Mouse (Mus musculus) liver, embryonic 12.5 days (tissue): ENCODE measurements around the gene Sertad4. TPM values are rescaled to one million over a fixed set of nuclear protein-coding genes. Genes with fewer than 3 reads are reported as not detected.

Experiments
- ATAC-seq: fragments of 200-750 bp; cut with Nextera tagmentation; 2 replicates; pipeline ENCODE4 v1.8.0; 2017; ENCODE audit warnings: moderate number of reproducible peaks, mild to moderate bottlenecking, moderate library complexity
- H3K27ac ChIP-seq: fragments of 300-500 bp; sonication (generic); 2 replicates; pipeline ENCODE4 v1.5.1; 2016; ENCODE audit warnings: mild to moderate bottlenecking
- H3K27me3 ChIP-seq: fragments of 300-500 bp; sonication (generic); replicated peaks from 2 replicates; pipeline ENCODE4 v1.6.1; 2016; ENCODE audit warnings: mild to moderate bottlenecking, moderate library complexity
- H3K36me3 ChIP-seq: fragments of 300-500 bp; sonication (generic); 2 replicates; pipeline ENCODE4 v1.6.1; 2016; ENCODE audit warnings: mild to moderate bottlenecking, moderate library complexity
- H3K4me1 ChIP-seq: fragments of 300-500 bp; sonication (generic); 2 replicates; pipeline ENCODE4 v1.6.1; 2016
- H3K4me2 ChIP-seq: fragments of 300-500 bp; sonication (generic); 2 replicates; pipeline ENCODE4 v1.6.1; 2016; ENCODE audit warnings: mild to moderate bottlenecking, moderate library complexity
- H3K4me3 ChIP-seq: fragments of 300-500 bp; sonication (generic); 2 replicates; pipeline ENCODE4 v1.5.1; 2016; ENCODE audit warnings: mild to moderate bottlenecking, moderate library complexity
- H3K9ac ChIP-seq: fragments of 300-500 bp; sonication (generic); 2 replicates; pipeline ENCODE4 v1.6.1; 2016; ENCODE audit warnings: mild to moderate bottlenecking, moderate library complexity
- H3K9me3 ChIP-seq: fragments of 300-500 bp; sonication (generic); replicated peaks from 2 replicates; pipeline ENCODE4 v1.6.1; 2016; ENCODE audit warnings: mild to moderate bottlenecking, moderate library complexity
- WGBS: fragments of 180-500 bp; shearing (Covaris S2); methylation state at CpG from one replicate; pipeline ENCODE4 v1.1.7; 2016; ENCODE audit not compliant: insufficient replicate concordance; 5-methylcytosine and 5-hydroxymethylcytosine counted together
- polyA plus RNA-seq: library from polyadenylated mRNA; unstranded; fragments of >200 nt; fragmentation: Nextera tagmentation; extraction: Ambion mirVana; gene quantifications from 2 replicates; pipeline ENCODE4 v1.2.1, GENCODE M21; 2016

The Sertad4 gene
- polyA plus RNA-seq, 1 experiment from 2014 or later: 1.8 TPM

DNA sequence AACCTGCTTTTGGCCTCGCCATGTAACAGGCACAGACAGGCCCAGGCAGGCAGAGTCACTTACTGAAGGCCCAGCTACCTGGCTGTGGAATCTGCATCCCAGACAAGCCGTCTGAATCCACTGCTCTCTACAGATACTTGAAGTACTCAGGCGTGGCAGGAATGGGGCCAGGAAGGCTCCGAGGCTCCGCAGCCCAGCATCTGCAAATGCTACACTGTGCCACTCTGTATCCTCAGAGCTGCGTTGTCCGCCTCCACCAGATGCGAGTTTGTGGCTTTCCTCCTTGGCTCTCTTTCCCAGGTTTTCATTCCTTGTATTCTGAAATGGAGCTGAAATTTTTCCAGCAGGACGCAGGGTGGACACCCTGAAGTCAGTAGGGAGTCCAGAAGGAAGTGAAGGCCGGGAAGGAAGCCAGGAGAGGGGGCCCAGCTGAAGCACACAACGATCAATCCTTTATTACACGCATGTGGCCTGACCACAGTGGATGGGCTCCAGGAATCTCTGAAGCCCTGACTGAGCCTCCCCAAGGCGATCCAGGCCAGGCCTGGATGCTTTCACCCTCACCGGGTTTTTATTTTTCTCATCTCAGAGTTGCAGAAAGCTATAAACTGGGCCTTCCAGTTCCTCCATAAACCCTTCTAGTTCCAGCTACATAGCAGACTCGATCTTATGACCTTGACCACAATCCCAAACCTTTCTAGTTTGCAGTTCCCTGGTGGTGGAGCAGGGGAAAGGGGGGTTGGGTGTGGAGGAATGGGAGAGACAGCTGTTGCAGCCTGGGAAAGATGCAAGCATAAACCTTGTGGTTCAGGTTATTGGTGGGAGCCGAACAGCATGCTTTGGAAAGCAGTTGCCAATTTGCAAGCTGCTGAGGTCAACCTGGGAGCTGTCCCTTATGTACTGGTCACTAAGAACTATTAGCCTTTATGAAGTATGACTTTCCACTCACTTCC lies 57.1 kb downstream of the Sertad4 start:
- Histone ChIP-seq H3K27me3 (no peaks in the 10 kb centered on the region), H3K27ac (no peak overlapping the region), H3K4me3 (no peak overlapping the region), H3K9me3 (peaks cover 8% of the 10 kb centered on the region), H3K4me2 (no peak overlapping the region), H3K36me3 (no peaks in the 10 kb centered on the region), H3K9ac (no peak overlapping the region), H3K4me1 (peaks cover 42% of the 10 kb centered on the region)
- no peak for ATAC-seq
- 68% methylated on average over 16 of the region's 16 CpGs for WGBS

DNA sequence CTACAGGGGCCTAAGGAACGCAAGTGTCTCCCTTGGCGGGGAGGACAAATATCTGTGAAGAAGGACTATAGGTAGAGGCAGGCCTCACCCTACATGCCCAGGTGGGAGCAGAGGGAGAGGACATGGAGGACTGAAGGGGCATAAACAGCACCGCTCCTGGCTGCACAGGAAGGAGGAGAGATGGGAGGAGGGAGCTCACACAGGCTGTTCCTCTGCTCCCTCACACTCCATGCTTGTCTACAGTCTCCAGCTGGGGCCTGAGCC lies 58.6 kb downstream of the Sertad4 start:
- H3K36me3 ChIP-seq: no peaks in the 10 kb centered on the region
- H3K9me3 ChIP-seq: peaks cover 8% of the 10 kb centered on the region
- 48% methylated on average over 3 of the region's 3 CpGs for WGBS
- no peaks in the 10 kb centered on the region for H3K27me3 ChIP-seq
- H3K4me3 ChIP-seq: no peak overlapping the region
- H3K4me2 ChIP-seq: peak overlapping the region; percentile 39; the same call in 1 of the 2 replicates
- no peak overlapping the region for H3K9ac ChIP-seq
- peaks cover 45% of the 10 kb centered on the region for H3K4me1 ChIP-seq
- H3K27ac ChIP-seq: no peak overlapping the region
- ATAC-seq: no peak

- WGBS: 17% methylated on average over 17 of the region's 21 CpGs
- Histone ChIP-seq H3K4me3 (no peak overlapping the region), H3K36me3 (no peaks in the 10 kb centered on the region), H3K9me3 (peaks cover 8% of the 10 kb centered on the region), H3K27ac (peak overlapping the region; percentile 45; the same call in 1 of the 2 replicates), H3K4me1 (peaks cover 50% of the 10 kb centered on the region), H3K27me3 (no peaks in the 10 kb centered on the region), H3K9ac (no peak overlapping the region), H3K4me2 (peak overlapping the region; percentile 39)
- no peak for ATAC-seq
These were observed 59.1 kb downstream of the Sertad4 start for GRCm38 (mm10) chr1:192796201-192797010.

- H3K9me3 ChIP-seq: peaks cover 8% of the 10 kb centered on the region
- H3K4me2 ChIP-seq: no peak overlapping the region
- ATAC-seq: peak; percentile 73
- no peaks in the 10 kb centered on the region for H3K27me3 ChIP-seq
- WGBS: 52% methylated on average over 9 of the region's 9 CpGs
- H3K27ac ChIP-seq: no peak overlapping the region
- H3K4me1 ChIP-seq: peaks cover 43% of the 10 kb centered on the region
- no peaks in the 10 kb centered on the region for H3K36me3 ChIP-seq
- H3K9ac ChIP-seq: no peak overlapping the region
- no peak overlapping the region for H3K4me3 ChIP-seq
These were observed 60.4 kb downstream of the Sertad4 start for GRCm38 (mm10) chr1:192794957-192795745.

Other genes starting within 250 kb of the Sertad4 start
- gene Hhat, start 84.5 kb downstream of the Sertad4 start, polyA plus RNA-seq: 2.1 TPM in 2 replicates
- gene Syt14, start 180.0 kb upstream of the Sertad4 start, polyA plus RNA-seq: 5.5 and 6.0 TPM in 2 replicates